Mouse (Mus musculus): ENCODE data around the gene Plekha6. TPM values are rescaled to one million over a fixed set of nuclear protein-coding genes. Genes with fewer than 3 reads are reported as not detected.

The Plekha6 gene
- polyA plus RNA-seq (2017; shearing (Covaris generic)): under 1 TPM; 0.11 to 0.25 TPM

GRCm38 (mm10) chr1:133163820-133164431 is at the start of gene Plekha6:
Gene Plekha6 (plus strand): TSS chr1:133164210.

GRCm38 (mm10) chr1:133130638-133131560 is 33.1 kb upstream of the Plekha6 start, which contains the start of gene Ppp1r15b:
Gene Ppp1r15b (plus strand): TSS chr1:133131143.

GRCm38 (mm10) chr1:133309652-133310267 is 145.8 kb downstream of the Plekha6 start, which contains the start of gene Golt1a:
Gene Golt1a (plus strand): TSS chr1:133309800.

DNA sequence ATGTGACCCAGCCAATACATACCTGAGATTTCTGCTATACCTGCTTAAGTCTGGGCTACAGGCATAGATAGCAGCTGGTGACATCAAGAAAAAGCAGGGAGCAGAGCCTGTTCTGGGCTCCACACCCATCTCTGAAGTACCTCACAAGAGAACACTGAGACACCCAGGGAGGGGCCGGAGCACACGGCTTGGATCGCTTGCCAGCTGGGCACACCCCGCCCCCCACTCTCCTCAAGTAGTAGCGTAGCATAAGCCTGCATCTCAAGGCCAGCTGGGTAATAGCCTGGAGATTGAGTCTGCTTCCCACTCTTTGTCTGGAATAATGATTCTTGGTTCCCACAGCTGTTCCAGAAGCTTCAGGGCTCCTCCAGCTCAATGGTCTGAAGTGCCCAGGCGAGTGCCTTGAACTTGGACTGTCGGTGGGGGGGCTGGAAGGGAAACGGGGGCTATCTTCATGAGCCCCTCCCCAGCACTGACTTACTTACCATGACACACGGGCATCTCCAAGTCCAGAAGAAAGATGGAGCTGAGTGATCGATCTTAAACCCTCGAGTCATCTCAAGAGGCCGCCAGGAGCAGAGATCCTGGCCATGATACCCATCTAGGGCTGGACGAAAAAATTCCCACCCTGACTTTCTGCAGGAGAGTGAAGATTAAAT is 157.4 kb downstream of the Plekha6 start, which contains the start of gene Kiss1:
Gene Kiss1, plus strand, starts transcription at position 609 of the 659 bp plus-strand sequence.

DNA sequence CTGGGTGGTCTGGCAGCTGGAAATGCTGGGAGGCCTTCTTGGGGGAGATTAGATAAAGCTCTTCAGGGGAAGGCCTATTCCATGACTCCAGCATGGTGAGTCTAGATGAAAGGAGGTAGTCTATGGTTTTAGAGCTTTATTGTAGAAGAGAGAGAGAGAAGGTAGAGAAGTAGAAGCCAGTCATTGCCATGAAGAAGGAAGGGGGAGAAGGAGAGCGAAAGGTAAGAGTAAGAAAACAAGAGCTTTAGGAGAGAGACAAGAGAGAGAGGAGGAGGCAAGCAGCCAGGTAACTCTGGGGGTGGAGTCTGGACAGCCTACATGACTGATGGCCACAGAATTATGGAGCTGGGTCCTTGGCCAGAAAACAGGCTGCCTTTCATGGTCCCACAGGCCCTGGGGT is 186.2 kb downstream of the Plekha6 start, which contains the start of gene Ren1:
Gene Ren1, plus strand, starts transcription at position 301 of the 400 bp plus-strand sequence.

Other genes starting within 250 kb of the Plekha6 start
- 10 to 100 TPM; 80.2 to 86.8 TPM for gene Mdm4, start 133.6 kb upstream of the Plekha6 start, polyA plus RNA-seq (2017; shearing (Covaris generic))
- gene Pik3c2b, start 118.5 kb upstream of the Plekha6 start, polyA plus RNA-seq (2017; shearing (Covaris generic)): 1 to 10 TPM in 1 of 2 experiments, under 1 TPM in 1; 0.96 to 2.3 TPM
- gene Ppp1r15b, start 33.1 kb upstream of the Plekha6 start, polyA plus RNA-seq (2017; shearing (Covaris generic)): 10 to 100 TPM; 40.9 to 42.3 TPM
- not detected for gene Golt1a, start 145.6 kb downstream of the Plekha6 start, polyA plus RNA-seq (2017; shearing (Covaris generic))
- gene Kiss1, start 157.7 kb downstream of the Plekha6 start, polyA plus RNA-seq (2017; shearing (Covaris generic)): 1 to 10 TPM in 1 of 2 experiments, not detected in 1; 2.0 TPM
- gene Ren1, start 186.3 kb downstream of the Plekha6 start, polyA plus RNA-seq (2017; shearing (Covaris generic)): under 1 TPM in 1 of 2 experiments, not detected in 1; 0.40 TPM
- 1 to 10 TPM; 3.5 to 3.7 TPM for gene Etnk2, start 199.4 kb downstream of the Plekha6 start, polyA plus RNA-seq (2017; shearing (Covaris generic))

All from inflammation-experienced regulatory T-cells (primary cell).